Mouse (Mus musculus) 416B (cell line): ENCODE measurements at regions not wholly inside any gene's neighbourhood (a gene's known extent, or its start where the extent isn't known, plus 50 kb on each side); places are given as distances from the start of the nearest gene placed in this dataset.
A peak's percentile ranks its signal among the peaks of the same experiment; 100 is the strongest.

Source experiments
- DNase-seq: peaks from one replicate; pipeline ENCODE4 v3.0.0; 2011; ENCODE audit warnings: low read depth

- no peak for DNase-seq
Observed at GRCm38 (mm10) chr10:66935731-66936130, 160.2 kb upstream of the Jmjd1c start.

GRCm38 (mm10) chr10:66937116-66937515 is 158.8 kb upstream of the Jmjd1c start:
- DNase-seq, result peak; percentile 29

GRCm38 (mm10) chr10:66940368-66940767 is 155.6 kb upstream of the Jmjd1c start:
- DNase-seq, result no peak

GRCm38 (mm10) chr10:66940922-66941321 is 155.0 kb upstream of the Jmjd1c start:
- no peak for DNase-seq

- no peak for DNase-seq
Observed at GRCm38 (mm10) chr10:66941974-66942373, 154.0 kb upstream of the Jmjd1c start.

- DNase-seq, result no peak
Observed at GRCm38 (mm10) chr10:66943875-66944274, 152.1 kb upstream of the Jmjd1c start.

- no peak for DNase-seq
Observed at GRCm38 (mm10) chr10:66946161-66946560, 149.8 kb upstream of the Jmjd1c start.

GRCm38 (mm10) chr10:66948329-66948728 is 147.6 kb upstream of the Jmjd1c start:
- DNase-seq, result no peak

GRCm38 (mm10) chr10:66950441-66950840 is 145.5 kb upstream of the Jmjd1c start:
- no peak for DNase-seq

GRCm38 (mm10) chr10:66951231-66951822 is 144.6 kb upstream of the Jmjd1c start:
- DNase-seq, result no peak

GRCm38 (mm10) chr10:66951935-66952334 is 144.0 kb upstream of the Jmjd1c start:
- no peak for DNase-seq

GRCm38 (mm10) chr10:66953248-66953975 is 142.5 kb upstream of the Jmjd1c start:
- DNase-seq, result peak; percentile 60

- no peak for DNase-seq
Observed at GRCm38 (mm10) chr10:66953976-66954505, 141.9 kb upstream of the Jmjd1c start.

GRCm38 (mm10) chr10:66955430-66955829 is 140.5 kb upstream of the Jmjd1c start:
- no peak for DNase-seq

GRCm38 (mm10) chr10:66956619-66957018 is 139.3 kb upstream of the Jmjd1c start:
- no peak for DNase-seq

GRCm38 (mm10) chr10:66957373-66957772 is 138.6 kb upstream of the Jmjd1c start:
- DNase-seq, result no peak
